Mouse (Mus musculus): Measurements from ENCODE around the gene Psme2.

The Psme2 gene

DNA sequence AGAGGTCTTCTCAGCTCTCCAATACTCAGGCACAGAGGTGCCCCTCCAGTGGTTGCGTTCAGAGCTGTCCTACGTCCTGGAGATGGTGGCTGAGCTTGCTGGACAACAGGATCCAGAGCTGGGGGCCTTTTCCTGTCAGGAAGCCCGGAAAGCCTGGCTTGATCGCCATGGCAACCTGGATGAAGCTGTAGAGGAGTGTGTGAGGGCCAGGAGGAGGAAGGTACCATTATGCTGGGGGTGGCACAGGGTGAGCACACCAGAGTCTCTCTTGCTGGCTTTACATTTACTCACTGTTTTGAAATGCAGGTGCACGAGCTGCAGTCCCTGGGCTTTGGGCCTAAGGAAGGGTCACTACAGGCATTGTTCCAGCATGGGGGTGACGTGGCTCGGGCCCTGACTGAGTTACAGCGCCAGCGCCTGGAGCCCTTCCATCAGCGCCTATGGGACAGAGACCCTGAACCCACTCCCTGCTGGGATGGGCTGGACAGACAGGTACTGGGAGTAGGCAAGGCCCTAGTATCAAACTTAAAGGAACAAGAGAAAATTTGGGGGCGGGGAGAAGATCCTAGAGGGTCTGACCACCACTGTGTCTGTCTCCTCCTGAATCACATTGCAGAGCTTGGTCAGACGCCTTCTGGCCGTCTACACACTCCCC is 5.2 kb upstream of the Psme2 start:
- no peak for DNase-seq (ENCODE audit: low spot score in 2 of 2)

DNA sequence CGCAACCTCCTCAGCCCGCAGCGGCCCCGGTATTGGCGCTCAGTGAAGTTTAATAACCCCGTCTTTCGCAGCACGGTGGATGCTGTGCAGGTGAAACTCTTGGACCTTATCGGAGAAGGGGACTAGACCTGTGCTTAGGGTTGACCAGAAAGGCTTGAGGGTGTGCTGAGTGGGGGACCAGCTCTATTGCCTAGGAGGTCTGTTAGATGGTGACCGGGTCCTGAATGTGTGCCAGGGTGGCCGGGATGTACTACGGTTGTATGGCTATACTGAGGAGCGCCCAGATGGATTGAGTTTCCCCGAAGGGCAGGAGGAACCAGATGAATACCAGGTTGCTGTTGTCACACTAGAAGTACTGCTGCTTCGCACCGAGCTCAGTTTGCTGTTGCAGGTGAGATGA is 1.3 kb upstream of the Psme2 start:
- DNase-seq (ENCODE audit: low spot score in 2 of 2), result no peak

DNA sequence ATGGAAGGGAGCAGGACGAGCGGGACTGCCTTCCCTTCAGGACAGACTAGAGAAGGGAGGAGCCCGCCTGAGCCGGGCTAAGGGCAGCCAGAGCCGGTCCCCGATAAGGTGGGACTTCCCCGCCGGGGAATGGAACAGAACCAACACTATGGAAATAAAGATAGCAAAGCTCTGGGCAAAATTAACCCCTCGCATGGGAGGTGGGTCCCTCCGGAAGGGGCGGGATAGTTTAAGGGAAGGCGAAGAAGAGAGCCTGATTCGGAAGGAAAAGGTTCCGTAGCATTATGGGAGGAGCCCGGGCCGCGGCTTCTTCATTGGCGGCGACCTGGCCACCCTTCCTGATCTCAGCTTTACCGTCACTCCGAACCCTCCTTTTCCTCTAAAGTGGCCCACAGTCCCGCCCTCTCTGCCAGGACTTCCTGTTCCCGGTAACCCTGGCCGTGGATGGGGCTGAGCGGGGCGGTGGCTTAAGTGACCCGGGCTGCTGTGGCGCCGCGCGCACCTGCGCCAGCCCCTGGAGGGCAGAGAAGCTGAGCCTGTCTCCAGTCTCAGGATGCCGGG is 498 bp upstream of the Psme2 start, which contains the start of gene Rnf31:
Gene Rnf31, plus strand, starts transcription at position 378 of the 561 bp plus-strand sequence.
- peak; percentile 92 to 94 for DNase-seq (ENCODE audit: low spot score in 2 of 2)

DNA sequence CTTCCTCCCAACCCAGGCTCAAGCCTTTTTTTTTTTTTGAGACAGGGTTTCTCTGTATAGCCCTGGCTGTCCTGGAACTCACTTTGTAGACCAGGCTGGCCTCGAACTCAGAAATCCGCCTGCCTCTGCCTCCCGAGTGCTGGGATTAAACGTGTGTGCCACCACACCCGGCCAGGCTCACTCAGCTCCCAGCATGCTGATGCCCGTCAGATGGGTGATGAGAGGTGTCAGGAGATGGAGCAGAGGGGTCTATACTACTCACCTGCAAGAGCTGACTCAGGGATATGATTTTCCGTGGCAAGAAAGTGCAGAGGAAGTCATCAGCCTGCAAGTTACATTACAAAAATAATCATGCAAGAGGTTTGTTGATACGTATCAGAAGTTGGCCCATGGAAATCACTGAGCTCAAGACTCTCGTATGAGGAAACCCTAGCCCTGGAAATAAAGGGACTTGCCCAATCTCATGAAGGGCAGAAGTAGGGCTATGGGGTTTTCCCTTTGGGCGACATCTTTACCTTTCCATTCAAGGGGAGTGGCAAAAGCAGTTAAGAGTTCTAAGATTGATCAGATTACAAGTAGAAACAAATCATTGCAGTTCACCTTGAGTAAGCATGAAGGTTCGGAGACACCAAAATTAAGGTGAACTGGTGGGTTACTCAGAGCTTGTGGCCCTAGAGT is 1.0 kb downstream of the Psme2 start:
- DNase-seq (ENCODE audit: low spot score in 2 of 2), result no peak

DNA sequence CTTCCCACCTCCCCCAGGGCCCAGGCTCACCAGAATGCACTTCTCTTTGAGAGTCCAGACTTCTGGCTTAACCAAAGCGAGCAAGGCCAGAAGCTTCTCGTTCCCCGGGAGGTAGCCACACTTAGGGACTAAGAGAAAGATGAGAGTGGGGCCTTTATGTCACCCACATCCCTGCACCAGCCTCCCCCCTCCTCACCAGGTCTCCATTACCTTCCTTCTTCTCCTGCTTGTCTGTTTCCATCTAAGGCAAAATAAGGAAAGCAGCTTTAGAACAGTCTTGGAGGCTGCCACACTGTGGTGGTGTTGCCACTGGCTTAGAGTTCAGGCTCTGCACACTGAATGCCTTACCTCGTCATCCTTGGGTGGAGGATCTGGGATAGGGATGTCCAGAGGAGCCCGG is 1.6 kb downstream of the Psme2 start:
- no peak for DNase-seq (ENCODE audit: low spot score in 2 of 2)

DNA sequence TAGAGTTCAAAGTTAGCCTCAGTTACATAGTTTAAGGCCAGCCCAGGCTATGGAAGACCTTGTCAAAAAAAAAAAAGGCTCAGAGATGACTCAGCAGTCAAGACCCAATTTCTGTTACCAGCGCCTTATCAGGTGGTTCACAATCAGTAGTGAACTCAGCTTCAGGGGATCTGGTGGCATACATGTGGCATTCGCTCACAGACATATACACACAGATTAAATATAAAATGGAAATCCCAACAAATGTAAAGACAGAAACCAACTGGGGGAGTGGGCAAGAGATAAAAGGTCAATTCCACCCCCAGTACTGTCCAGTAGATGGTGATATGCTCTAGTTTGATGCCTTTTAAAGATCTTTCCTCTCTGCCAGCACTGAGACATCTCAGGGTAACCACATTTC is 4.8 kb downstream of the Psme2 start:
- DNase-seq (ENCODE audit: low spot score in 2 of 2), result no peak

DNA sequence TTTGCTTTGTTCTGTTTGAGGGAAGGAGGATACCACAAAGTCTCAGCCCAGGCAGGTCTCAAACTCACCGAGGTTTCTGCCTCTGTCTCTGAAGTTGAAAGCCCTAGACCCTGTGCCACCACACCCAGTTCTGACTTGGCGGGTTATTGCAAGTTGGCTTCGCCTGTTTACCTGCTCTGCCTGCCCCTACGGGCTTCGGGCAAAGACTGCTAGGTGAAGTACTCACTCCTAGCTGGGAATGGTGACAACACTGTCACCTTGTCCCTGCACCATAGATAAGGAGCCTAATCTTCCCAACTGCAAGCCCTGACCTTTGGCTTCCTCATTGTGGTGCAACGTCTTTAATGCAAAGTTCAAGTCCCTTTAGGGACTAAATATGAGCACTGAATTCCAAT is 5.3 kb downstream of the Psme2 start:
- no peak for DNase-seq (ENCODE audit: low spot score in 2 of 2)

DNA sequence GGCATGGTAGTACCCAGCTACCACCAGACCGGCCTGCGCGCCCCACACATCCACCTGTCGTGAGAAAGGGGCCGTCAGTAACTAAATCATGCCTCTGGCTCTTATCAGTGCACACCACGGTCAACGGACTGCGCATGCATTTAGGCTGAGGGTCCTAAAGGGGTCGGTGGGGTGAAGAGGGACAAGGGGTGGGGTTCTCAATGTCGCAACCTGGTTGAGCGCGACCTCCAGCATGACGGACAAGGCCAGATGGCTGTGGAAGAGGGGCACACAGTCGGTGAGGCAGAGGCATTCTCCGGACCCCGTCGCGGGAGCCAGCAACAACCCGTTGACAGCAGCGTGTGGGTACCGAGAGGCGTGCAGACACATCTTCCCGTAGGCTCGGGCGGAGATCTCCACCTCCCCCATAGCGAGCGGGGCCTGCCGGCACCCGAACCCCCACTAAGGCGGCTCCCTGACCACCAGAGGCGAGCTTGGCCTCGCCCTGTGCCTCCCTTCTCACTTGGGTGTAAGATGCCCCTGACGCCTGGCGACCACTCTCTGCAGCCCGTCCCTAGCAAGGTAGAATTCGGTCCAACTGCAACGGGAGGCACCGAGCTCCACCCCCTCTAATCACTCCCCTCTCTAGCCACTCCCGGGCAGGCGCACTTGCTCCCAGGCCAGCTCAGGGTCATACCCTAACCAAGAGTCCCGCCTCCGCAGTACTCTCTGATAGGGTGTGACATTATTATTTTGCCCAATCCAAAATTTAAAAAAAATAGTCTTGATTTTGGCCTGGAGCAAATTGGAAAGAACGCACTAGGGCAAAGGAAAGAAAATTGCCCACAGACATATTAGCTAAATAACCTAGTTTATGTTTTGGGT is 6.0 kb downstream of the Psme2 start, which contains the start of gene Emc9:
Gene Emc9, minus strand, starts transcription at position 601 of the 864 bp plus-strand sequence.
- DNase-seq (ENCODE audit: low spot score in 2 of 2), result peak; percentile 62 to 73

DNA sequence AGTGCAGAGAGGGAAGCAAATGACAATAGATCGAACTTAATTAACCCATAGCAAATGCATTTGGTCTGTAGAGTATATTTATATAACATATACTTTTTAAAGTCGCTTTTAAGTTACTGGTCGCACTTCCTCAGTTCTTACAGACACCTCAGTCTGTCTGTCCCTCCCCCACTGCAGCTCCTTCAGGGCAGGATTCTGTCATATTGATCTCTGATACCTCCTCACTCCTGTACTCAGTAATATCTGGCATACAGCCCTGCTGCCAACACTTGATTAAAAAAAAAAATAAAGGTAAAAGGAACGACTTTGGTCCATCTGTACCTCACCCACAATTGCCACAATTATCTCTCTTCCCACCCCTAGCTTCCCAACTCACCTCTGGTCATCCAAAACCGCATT is 6.6 kb downstream of the Psme2 start:
- no peak for DNase-seq (ENCODE audit: low spot score in 2 of 2)

DNA sequence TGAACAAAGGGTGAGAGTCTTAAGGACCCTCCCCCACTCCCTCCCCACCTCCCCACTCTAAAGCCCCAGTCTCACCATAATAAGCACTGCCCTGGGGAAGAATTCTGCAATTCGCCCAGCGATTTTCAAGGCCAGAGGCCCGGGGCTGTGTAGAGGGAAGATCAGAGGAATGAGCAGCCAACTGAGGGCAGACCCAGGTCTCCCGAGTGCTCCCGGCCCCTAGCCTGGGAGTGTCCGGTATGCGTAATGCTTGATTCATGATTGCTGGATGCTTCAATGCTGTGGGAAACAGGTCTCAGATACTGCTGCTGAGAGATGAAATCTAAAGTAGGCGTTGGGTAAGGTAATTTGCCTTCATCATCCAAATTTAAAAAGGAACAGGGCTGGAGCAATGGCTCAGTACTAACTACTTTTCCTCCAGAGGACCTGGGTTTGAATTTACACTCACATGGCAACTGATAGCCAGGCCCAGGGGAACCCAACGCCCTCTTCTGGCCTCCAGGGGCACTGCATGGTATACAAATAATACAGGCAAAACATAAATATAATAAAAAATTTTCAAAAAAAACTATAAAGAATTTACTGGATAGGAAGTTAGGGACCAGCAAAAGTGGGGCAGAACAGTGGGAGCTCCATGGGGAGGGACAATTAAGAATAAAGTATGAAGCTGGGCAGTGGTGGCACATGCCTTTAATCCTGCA is 8.8 kb downstream of the Psme2 start:
- no peak for DNase-seq (ENCODE audit: low spot score in 2 of 2)

DNA sequence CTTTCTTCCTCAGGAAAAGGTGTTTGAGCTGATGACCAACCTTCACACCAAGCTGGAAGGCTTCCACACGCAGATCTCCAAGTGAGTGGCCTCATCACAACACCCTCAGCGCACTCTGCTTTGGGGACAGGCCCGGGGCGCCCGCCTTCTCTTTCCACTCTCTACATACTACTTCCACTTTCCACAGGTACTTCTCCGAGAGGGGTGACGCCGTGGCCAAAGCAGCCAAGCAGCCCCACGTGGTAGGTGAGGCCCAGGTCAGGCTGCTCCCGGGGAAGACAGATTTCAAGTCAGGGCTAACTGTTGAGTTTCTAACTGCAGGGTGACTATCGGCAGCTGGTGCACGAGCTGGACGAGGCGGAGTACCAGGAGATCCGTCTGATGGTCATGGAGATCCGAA is 10.2 kb downstream of the Psme2 start:
- no peak for DNase-seq (ENCODE audit: low spot score in 2 of 2)

DNA sequence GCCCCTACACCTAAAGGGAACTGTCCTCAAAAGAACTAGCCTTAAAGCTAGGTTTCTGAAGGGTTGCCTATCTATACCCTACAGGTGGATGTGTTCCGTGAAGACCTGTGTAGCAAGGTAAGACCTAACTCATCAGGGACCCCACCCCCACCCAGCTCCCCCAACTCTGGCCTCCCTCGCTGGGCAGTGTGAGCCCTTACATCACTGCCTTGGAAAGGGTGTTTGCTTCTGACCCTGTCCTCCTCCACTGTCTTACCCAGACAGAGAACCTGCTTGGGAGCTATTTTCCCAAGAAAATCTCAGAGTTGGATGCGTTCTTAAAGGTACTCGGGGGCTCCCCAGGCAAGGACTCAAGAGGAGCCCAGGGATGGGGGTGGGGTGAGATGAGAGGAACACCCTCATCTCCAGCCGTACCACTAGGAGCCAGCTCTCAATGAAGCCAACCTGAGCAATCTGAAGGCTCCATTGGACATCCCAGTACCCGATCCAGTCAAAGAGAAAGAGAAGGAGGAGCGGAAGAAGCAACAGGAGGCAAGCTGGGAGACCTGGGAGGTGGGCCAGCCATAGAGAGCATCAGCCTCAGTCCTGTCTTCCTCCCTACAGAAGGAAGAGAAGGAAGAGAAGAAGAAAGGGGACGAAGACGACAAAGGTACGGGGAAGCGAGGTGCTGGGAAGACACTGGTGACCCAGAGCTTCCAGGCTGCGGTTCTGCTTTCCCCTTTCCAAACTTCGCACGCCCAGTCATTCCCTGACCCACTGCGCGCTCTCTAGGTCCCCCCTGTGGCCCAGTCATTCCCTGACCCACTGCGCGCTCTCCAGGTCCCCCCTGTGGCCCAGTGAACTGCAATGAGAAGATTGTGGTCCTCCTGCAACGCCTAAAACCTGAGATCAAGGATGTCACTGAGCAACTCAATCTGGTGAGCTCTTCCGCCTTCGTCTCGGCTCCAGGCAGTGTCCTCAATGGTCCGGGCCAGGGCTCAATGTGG is 11.1 kb downstream of the Psme2 start:
- DNase-seq (ENCODE audit: low spot score in 2 of 2), result no peak

DNA sequence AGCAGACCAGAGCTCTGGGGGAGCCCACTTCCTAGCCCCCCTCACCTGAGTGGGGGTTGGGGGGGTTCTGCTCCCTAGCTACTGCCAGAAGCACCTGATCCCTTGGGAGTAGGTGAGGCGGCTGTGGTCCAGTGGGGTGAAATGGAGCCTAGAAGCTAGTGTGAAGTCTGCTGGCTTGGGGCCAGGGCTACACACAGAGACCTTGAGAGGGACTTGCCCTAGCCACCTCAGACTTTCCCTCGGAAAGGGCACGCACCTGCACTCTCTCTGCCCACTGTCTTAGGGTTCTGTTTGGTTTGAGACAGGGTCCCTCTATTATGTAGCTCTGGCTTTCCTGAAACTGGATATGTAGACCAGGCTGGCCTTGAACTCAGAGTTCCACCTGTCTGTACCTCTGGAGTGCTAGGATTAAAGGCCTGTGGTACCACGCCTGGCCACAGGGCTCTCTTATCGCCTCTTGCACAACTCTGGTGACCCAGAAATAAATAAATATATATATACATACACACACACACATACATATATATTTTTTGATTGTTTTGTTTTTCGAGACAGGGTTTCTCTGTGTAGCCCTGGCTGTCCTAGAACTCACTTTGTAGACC is 12.1 kb downstream of the Psme2 start:
- peak in 1 of 2 experiments; percentile 43 for DNase-seq (ENCODE audit: low spot score in 2 of 2)

DNA sequence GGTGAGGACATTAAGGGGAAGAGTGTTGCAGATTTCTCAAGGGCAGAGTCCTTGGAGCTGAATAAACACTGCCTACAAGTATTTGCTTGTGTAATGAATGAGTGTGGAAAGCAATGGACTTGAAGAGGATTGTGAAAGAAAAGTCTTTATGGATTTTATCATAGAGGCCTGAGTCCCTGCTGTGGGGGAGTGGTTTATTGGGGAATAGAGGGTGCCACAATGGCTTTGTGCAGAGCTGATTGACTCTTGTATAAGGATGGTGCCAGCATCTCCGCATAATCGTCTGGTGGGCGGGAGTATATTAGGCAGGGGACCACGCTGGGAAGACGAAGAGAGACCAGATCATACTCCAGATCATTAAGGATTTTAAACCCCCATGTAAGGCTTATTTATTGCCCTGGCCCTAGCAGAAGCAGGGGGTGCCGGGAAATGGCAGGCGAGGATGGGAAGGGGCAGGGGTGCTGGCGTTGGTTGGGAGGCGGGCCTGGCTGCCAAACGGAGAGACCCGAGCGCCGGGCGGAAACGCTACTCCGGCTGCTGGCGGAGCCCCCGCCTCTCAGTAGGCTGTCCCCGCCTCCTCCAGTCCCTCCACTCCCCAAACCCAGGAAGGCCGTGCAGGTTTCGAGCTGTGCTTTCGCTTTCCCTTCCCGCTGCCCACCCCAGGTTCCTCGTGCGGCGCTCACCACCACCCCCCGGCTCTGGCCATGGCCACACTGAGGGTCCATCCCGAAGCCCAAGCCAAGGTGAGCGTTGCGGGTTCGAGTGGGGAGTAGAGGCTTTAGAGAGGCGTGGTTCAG is 12.8 kb downstream of the Psme2 start, which contains the start of gene Psme1:
Gene Psme1, plus strand, starts transcription at position 253 of the 797 bp plus-strand sequence.
- DNase-seq (ENCODE audit: low spot score in 2 of 2), result peak; percentile 82

DNA sequence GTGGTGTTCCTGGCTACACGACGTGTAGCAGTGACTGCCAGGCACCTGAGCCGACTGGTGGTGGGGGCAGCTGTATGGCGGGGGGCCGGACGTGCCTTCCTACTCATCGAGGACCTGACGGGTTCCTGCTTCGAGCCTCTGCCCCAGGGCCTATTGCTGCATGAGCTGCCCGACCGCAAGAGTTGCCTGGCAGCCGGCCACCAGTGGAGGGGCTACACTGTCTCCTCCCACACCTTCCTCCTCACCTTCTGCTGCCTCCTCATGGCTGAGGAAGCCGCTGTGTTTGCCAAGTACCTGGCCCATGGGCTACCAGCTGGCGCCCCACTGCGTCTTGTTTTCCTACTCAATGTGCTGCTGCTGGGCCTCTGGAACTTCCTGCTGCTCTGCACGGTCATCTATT is 14.5 kb downstream of the Psme2 start:
- DNase-seq (ENCODE audit: low spot score in 2 of 2), result no peak

DNA sequence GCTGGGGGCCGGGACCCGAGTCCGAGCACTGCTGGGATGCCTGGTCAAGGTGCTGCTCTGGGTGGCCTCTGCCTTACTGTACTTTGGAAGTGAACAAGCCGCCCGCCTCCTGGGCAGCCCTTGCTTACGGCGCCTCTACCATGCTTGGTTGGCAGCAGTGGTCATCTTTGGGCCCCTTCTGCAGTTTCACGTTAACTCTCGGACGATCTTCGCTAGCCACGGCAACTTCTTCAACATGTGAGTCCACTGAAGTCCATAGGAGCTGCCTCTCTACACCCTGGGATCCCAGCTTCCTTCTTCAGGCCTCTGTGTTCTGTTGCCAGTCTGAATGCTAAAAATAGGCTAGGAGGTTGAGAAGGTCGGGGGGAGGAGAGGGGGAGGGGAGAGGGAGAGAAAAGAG is 15.2 kb downstream of the Psme2 start:
- DNase-seq (ENCODE audit: low spot score in 2 of 2), result no peak

DNA sequence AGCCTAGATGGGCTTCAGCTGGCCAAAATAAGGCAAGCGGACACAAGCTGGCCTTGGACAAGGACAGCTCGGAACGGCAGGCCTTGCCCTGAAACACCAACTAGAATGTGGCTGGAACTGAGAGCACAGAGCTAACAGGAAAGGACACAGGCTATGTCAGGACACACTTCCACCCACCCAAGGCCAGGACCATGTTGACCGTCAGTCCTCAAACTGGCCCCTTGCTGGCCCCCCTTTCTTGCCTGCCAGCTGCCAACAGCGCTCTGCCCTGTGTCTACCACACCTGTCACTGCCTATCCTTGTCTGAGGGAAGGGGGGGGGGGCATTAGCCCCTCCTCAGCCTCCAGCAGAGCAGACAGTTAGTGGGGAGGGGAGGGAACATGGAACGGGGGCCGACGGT is 15.6 kb downstream of the Psme2 start, which contains the start of gene Fitm1:
Gene Fitm1, plus strand, starts transcription at position 316 of the 400 bp plus-strand sequence.
- DNase-seq (ENCODE audit: low spot score in 2 of 2), result no peak

DNA sequence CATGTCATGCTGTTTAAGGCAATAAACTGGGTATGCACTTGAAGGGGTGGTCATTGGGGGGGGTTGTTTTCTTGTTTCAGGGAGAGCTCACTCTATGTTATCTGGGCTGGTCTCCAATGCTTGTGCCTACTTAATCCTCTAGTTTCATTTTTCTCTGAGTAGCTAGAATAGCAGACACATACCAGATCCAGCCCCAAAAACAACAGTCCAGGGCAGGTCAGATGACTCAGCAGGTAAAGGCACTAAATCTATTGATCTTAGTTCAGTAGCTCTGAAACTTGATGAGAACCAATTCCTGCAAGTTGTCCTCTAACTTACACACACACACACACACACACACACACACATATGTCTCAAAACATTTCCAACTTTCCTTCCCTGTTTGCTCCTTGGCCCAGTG is 19.2 kb downstream of the Psme2 start:
- DNase-seq (ENCODE audit: low spot score in 2 of 2), result no peak

DNA sequence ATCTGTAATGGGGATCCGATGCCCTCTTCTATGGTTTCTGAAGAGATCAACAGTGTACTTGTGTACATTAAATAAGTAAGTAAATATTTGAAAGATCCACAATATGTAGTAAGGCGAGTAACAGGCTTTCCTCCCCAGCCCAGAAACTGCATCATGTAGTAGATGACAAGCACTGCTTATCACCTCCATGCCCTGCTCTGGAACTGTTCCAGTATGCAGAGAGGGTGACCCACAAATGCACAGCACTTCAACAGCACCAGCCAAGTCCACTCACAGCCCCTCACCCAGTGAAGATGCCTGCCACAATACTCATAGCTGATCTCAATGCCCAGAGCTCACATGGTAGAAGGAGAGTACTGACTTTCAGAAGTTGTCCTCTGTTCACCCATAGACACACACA is 20.3 kb downstream of the Psme2 start:
- DNase-seq (ENCODE audit: low spot score in 2 of 2), result no peak

Measured in urinary bladder, postnatal 4 days (tissue).